Mouse (Mus musculus): ENCODE measurements at regions not wholly inside any gene's neighbourhood (a gene's known extent, or its start where the extent isn't known, plus 50 kb on each side); places are given as distances from the start of the nearest gene placed in this dataset.

GRCm38 (mm10) chr3:38625575-38626184, 141.0 kb upstream of the Ankrd50 start:
- WGBS: 58% methylated on average over 12 of the region's 12 CpGs
- H3K27ac ChIP-seq: no peak overlapping the region
- no peaks in the 10 kb centered on the region for H3K27me3 ChIP-seq (replicated peaks)
- H3K4me1 ChIP-seq (replicated peaks): no peaks in the 10 kb centered on the region
- H3K36me3 ChIP-seq: no peaks in the 10 kb centered on the region
- no peak overlapping the region for H3K9ac ChIP-seq
- H3K4me3 ChIP-seq (replicated peaks): no peak overlapping the region
- ATAC-seq: peak; percentile 74
- H3K4me2 ChIP-seq (replicated peaks): no peak overlapping the region
- no peaks in the 10 kb centered on the region for H3K9me3 ChIP-seq

GRCm38 (mm10) chr3:38617989-38618388, 133.3 kb upstream of the Ankrd50 start:
- H3K27me3 ChIP-seq (replicated peaks): no peaks in the 10 kb centered on the region
- ATAC-seq: no peak

GRCm38 (mm10) chr3:38617217-38617616, 132.6 kb upstream of the Ankrd50 start:
- no peak overlapping the region for H3K9ac ChIP-seq
- H3K27me3 ChIP-seq (replicated peaks): no peaks in the 10 kb centered on the region
- H3K27ac ChIP-seq: no peak overlapping the region
- WGBS: 73% methylated on average over 8 of the region's 8 CpGs
- H3K4me3 ChIP-seq (replicated peaks): no peak overlapping the region
- no peak for ATAC-seq
- H3K9me3 ChIP-seq: no peaks in the 10 kb centered on the region
- H3K36me3 ChIP-seq: no peaks in the 10 kb centered on the region
- H3K4me2 ChIP-seq (replicated peaks): no peak overlapping the region
- H3K4me1 ChIP-seq (replicated peaks): 0 out of 2 replicates have a peak, but pooled peaks cover 2% of the 10 kb centered on the region

More at GRCm38 (mm10) chr3:38617989-38618388, 133.3 kb upstream of the Ankrd50 start:
- Histone ChIP-seq H3K4me2 (replicated peaks) (no peak overlapping the region), H3K9ac (no peak overlapping the region), H3K9me3 (no peaks in the 10 kb centered on the region), H3K4me3 (replicated peaks) (no peak overlapping the region), H3K4me1 (replicated peaks) (0 out of 2 replicates have a peak, but pooled peaks cover 2% of the 10 kb centered on the region), H3K27ac (no peak overlapping the region), H3K36me3 (no peaks in the 10 kb centered on the region)
- 33% methylated on average over 3 of the region's 3 CpGs for WGBS

- ATAC-seq: no peak
- H3K9ac ChIP-seq: no peak overlapping the region
- H3K36me3 ChIP-seq: no peaks in the 10 kb centered on the region
- H3K4me2 ChIP-seq (replicated peaks): no peak overlapping the region
- H3K27me3 ChIP-seq (replicated peaks): no peaks in the 10 kb centered on the region
- no peaks in the 10 kb centered on the region for H3K9me3 ChIP-seq
- H3K4me3 ChIP-seq (replicated peaks): no peak overlapping the region
- no peak overlapping the region for H3K27ac ChIP-seq
- 72% methylated on average over 6 of the region's 6 CpGs for WGBS
- 0 out of 2 replicates have a peak, but pooled peaks cover 2% of the 10 kb centered on the region for H3K4me1 ChIP-seq (replicated peaks)
Measured at GRCm38 (mm10) chr3:38613706-38614105, 129.1 kb upstream of the Ankrd50 start.

- 95% methylated on average over 1 of the region's 1 CpGs for WGBS
- no peak for ATAC-seq
- Histone ChIP-seq H3K36me3 (no peaks in the 10 kb centered on the region), H3K4me2 (replicated peaks) (no peak overlapping the region), H3K4me1 (replicated peaks) (no peaks in the 10 kb centered on the region), H3K27ac (no peak overlapping the region), H3K9ac (no peak overlapping the region), H3K27me3 (replicated peaks) (no peaks in the 10 kb centered on the region), H3K9me3 (no peaks in the 10 kb centered on the region), H3K4me3 (replicated peaks) (no peak overlapping the region)
Measured at GRCm38 (mm10) chr3:38591531-38591930, 106.9 kb upstream of the Ankrd50 start.

GRCm38 (mm10) chr3:38588966-38589365, 104.3 kb upstream of the Ankrd50 start:
- Histone ChIP-seq H3K27me3 (replicated peaks) (no peaks in the 10 kb centered on the region), H3K36me3 (no peaks in the 10 kb centered on the region), H3K4me3 (replicated peaks) (no peak overlapping the region), H3K4me1 (replicated peaks) (no peaks in the 10 kb centered on the region), H3K9me3 (no peaks in the 10 kb centered on the region), H3K27ac (no peak overlapping the region), H3K4me2 (replicated peaks) (no peak overlapping the region), H3K9ac (no peak overlapping the region)
- ATAC-seq: no peak

- Histone ChIP-seq H3K4me2 (replicated peaks) (no peak overlapping the region), H3K4me1 (replicated peaks) (no peaks in the 10 kb centered on the region), H3K36me3 (no peaks in the 10 kb centered on the region), H3K27ac (no peak overlapping the region), H3K27me3 (replicated peaks) (no peaks in the 10 kb centered on the region), H3K9ac (no peak overlapping the region), H3K9me3 (no peaks in the 10 kb centered on the region), H3K4me3 (replicated peaks) (no peak overlapping the region)
- peak; percentile 75 for ATAC-seq
- 63% methylated on average over 5 of the region's 5 CpGs for WGBS
Measured at GRCm38 (mm10) chr3:38585509-38585908, 100.9 kb upstream of the Ankrd50 start.

GRCm38 (mm10) chr3:38579781-38580180, 95.1 kb upstream of the Ankrd50 start:
- no peaks in the 10 kb centered on the region for H3K36me3 ChIP-seq
- no peak overlapping the region for H3K9ac ChIP-seq
- ATAC-seq: peak; percentile 96
- no peaks in the 10 kb centered on the region for H3K4me1 ChIP-seq (replicated peaks)
- H3K9me3 ChIP-seq: no peaks in the 10 kb centered on the region
- no peak overlapping the region for H3K27ac ChIP-seq
- no peaks in the 10 kb centered on the region for H3K27me3 ChIP-seq (replicated peaks)
- 55% methylated on average over 1 of the region's 1 CpGs for WGBS
- H3K4me3 ChIP-seq (replicated peaks): no peak overlapping the region
- no peak overlapping the region for H3K4me2 ChIP-seq (replicated peaks)

GRCm38 (mm10) chr3:38577890-38578628, 93.4 kb upstream of the Ankrd50 start:
- H3K4me3 ChIP-seq (replicated peaks): no peak overlapping the region
- 41% methylated on average over 5 of the region's 5 CpGs for WGBS
- no peaks in the 10 kb centered on the region for H3K4me1 ChIP-seq (replicated peaks)
- peak; percentile 77 for ATAC-seq
- H3K36me3 ChIP-seq: no peaks in the 10 kb centered on the region
- H3K4me2 ChIP-seq (replicated peaks): no peak overlapping the region
- H3K9ac ChIP-seq: no peak overlapping the region
- no peaks in the 10 kb centered on the region for H3K27me3 ChIP-seq (replicated peaks)
- no peaks in the 10 kb centered on the region for H3K9me3 ChIP-seq
- no peak overlapping the region for H3K27ac ChIP-seq

- WGBS: 79% methylated on average over 5 of the region's 5 CpGs
- Histone ChIP-seq H3K4me3 (replicated peaks) (no peak overlapping the region), H3K27ac (no peak overlapping the region), H3K4me2 (replicated peaks) (no peak overlapping the region), H3K9ac (no peak overlapping the region), H3K36me3 (no peaks in the 10 kb centered on the region), H3K4me1 (replicated peaks) (no peaks in the 10 kb centered on the region), H3K9me3 (no peaks in the 10 kb centered on the region), H3K27me3 (replicated peaks) (no peaks in the 10 kb centered on the region)
- ATAC-seq: no peak
Measured at GRCm38 (mm10) chr3:38573594-38573993, 89.0 kb upstream of the Ankrd50 start.

- no peaks in the 10 kb centered on the region for H3K9me3 ChIP-seq
- WGBS: 50% methylated on average over 3 of the region's 3 CpGs
- H3K4me2 ChIP-seq (replicated peaks): no peak overlapping the region
- no peaks in the 10 kb centered on the region for H3K27me3 ChIP-seq (replicated peaks)
- no peaks in the 10 kb centered on the region for H3K36me3 ChIP-seq
- H3K9ac ChIP-seq: no peak overlapping the region
- H3K4me3 ChIP-seq (replicated peaks): no peak overlapping the region
- no peaks in the 10 kb centered on the region for H3K4me1 ChIP-seq (replicated peaks)
- no peak for ATAC-seq
- H3K27ac ChIP-seq: no peak overlapping the region
Measured at GRCm38 (mm10) chr3:38572159-38572558, 87.5 kb upstream of the Ankrd50 start.

- Histone ChIP-seq H3K36me3 (no peaks in the 10 kb centered on the region), H3K9ac (no peak overlapping the region), H3K27me3 (replicated peaks) (no peaks in the 10 kb centered on the region), H3K4me1 (replicated peaks) (no peaks in the 10 kb centered on the region), H3K4me2 (replicated peaks) (no peak overlapping the region), H3K4me3 (replicated peaks) (no peak overlapping the region), H3K27ac (no peak overlapping the region), H3K9me3 (no peaks in the 10 kb centered on the region)
- no peak for ATAC-seq
- WGBS: 89% methylated on average over 4 of the region's 4 CpGs
Measured at GRCm38 (mm10) chr3:38571224-38571623, 86.6 kb upstream of the Ankrd50 start.

GRCm38 (mm10) chr3:38569001-38569400, 84.4 kb upstream of the Ankrd50 start:
- Histone ChIP-seq H3K9me3 (no peaks in the 10 kb centered on the region), H3K27me3 (replicated peaks) (no peaks in the 10 kb centered on the region), H3K36me3 (no peaks in the 10 kb centered on the region), H3K4me1 (replicated peaks) (no peaks in the 10 kb centered on the region), H3K27ac (no peak overlapping the region), H3K9ac (no peak overlapping the region), H3K4me2 (replicated peaks) (no peak overlapping the region), H3K4me3 (replicated peaks) (no peak overlapping the region)
- ATAC-seq: no peak
- 58% methylated on average over 6 of the region's 6 CpGs for WGBS

Data from intestine, embryonic 15.5 days (tissue).